Mouse (Mus musculus) ES-E14 (cell line): ENCODE measurements around the gene Hist1h4a. TPM values are rescaled to one million over a fixed set of nuclear protein-coding genes. Genes with fewer than 3 reads are reported as not detected.
A peak's percentile ranks its signal among the peaks of the same experiment; 100 is the strongest.

Experiments used
- DNase-seq: peaks from one replicate; pipeline ENCODE4 v3.0.0-alpha.2; 2013; ENCODE audit warnings: low read depth, low spot score
- H3K27ac ChIP-seq: 2 replicates; pipeline ENCODE4 v1.5.1; 2012; ENCODE audit warnings: low read depth, mild to moderate bottlenecking, low read length, moderate library complexity, mixed read lengths; ENCODE audit not compliant: poor library complexity, insufficient read depth, severe bottlenecking
- H3K36me3 ChIP-seq: 2 replicates; pipeline ENCODE4 v1.6.1; 2012; ENCODE audit warnings: mild to moderate bottlenecking, low read length, moderate library complexity, mixed read lengths; ENCODE audit not compliant: control insufficient read depth, poor library complexity, insufficient read depth, severe bottlenecking
- H3K4me1 ChIP-seq, 2 experiments: fragments of 150-350 bp in 1 of 2; sonication (generic) in 1 of 2; 2 replicates each; pipeline ENCODE4 v1.6.1; 2012; ENCODE audit warnings: low read length in 2 of 2, mild to moderate bottlenecking in 1 of 2, mixed read lengths in 1 of 2; ENCODE audit not compliant: control insufficient read depth in 2 of 2, insufficient read depth in 2 of 2, poor library complexity in 1 of 2
- H3K4me3 ChIP-seq, 2 experiments: fragments of 150-350 bp in 1 of 2; sonication (generic) in 1 of 2; 2 replicates each; pipeline ENCODE4 v1.5.1; 2012; ENCODE audit warnings: low read length in 2 of 2, low read depth in 1 of 2, mild to moderate bottlenecking in 1 of 2, mixed read lengths in 1 of 2; ENCODE audit not compliant: insufficient read depth in 1 of 2, poor library complexity in 1 of 2, severe bottlenecking in 1 of 2
- H3K9ac ChIP-seq: 2 replicates; pipeline ENCODE4 v1.6.1; 2012; ENCODE audit warnings: low read depth, mild to moderate bottlenecking, low read length, mixed read lengths; ENCODE audit not compliant: poor library complexity, insufficient read depth, severe bottlenecking
- H3K9me3 ChIP-seq: fragments of 150-350 bp; sonication (generic); 2 replicates; pipeline ENCODE4 v1.6.1; 2012; ENCODE audit warnings: low read depth, mild to moderate bottlenecking, low read length; ENCODE audit not compliant: control insufficient read depth, insufficient read depth
- CHD2 ChIP-seq: IDR thresholded peaks from 2 replicates; pipeline ENCODE4 v1.6.1; 2014; ENCODE audit warnings: mild to moderate bottlenecking, low read depth, low read length, inconsistent platforms
- HCFC1 ChIP-seq: IDR thresholded peaks from 2 replicates; pipeline ENCODE4 v1.6.1; 2012; ENCODE audit warnings: low read length, inconsistent platforms, borderline replicate concordance; ENCODE audit not compliant: insufficient read depth
- MAFK ChIP-seq: IDR thresholded peaks from 2 replicates; pipeline ENCODE4 v1.6.1; 2014; ENCODE audit warnings: mild to moderate bottlenecking, low read depth, low read length, inconsistent platforms; ENCODE audit not compliant: insufficient read depth
- ZC3H11A ChIP-seq: IDR thresholded peaks from 2 replicates; pipeline ENCODE4 v1.6.1; 2012; ENCODE audit warnings: low read depth, mild to moderate bottlenecking, inconsistent platforms, low read length, borderline replicate concordance
- ZNF384 ChIP-seq: IDR thresholded peaks from 2 replicates; pipeline ENCODE4 v1.6.1; 2012; ENCODE audit warnings: low read depth, low read length, inconsistent platforms
- in situ Hi-C, 2 experiments: fragments of 600-800 bp; cut with MboI; formaldehyde crosslinking; loops; one replicate each; pipeline ENCODE4 v1.15.1; 2025; ENCODE audit warnings: low sequenced_read_pairs in 2 of 2, inconsistent platforms in 1 of 2; ENCODE audit not compliant: unreplicated experiment in 2 of 2
- total RNA-seq: library from RNA; depleted of rRNA; stranded (reverse); fragments of 300-350 nt; gene quantifications from 2 replicates; pipeline ENCODE4 v1.2.3, GENCODE M21; 2012

Gene Hist1h4a
- total RNA-seq, 1 experiment = 1,744 TPM

- peak within 1 kb of the TSS; percentile 66 to 74 for H3K4me3 ChIP-seq
- H3K27ac ChIP-seq = peak within 1 kb of the TSS; percentile 100
- no peaks in the 10 kb centered on the region for H3K36me3 ChIP-seq
- peak within 1 kb of the TSS; percentile 91 for H3K9ac ChIP-seq
- in situ Hi-C loops = no loop called here
- no peak for DNase-seq
- peaks cover 0 to 3% of the 10 kb centered on the region in 2 experiments; a peak in 3 of 4 replicates for H3K4me1 ChIP-seq
- TF ChIP-seq ZC3H11A (no peak), ZNF384 (no peak), MAFK (no peak), HCFC1 (0 out of 2 replicates have a peak, but pooled peaks have one; percentile 45), CHD2 (no peak)
- H3K9me3 ChIP-seq = no peaks in the 10 kb centered on the region
Measured at GRCm38 (mm10) chr13:23738677-23739068, 22.4 kb downstream of the Hist1h4a start, which contains the start of gene Hist1h1c. Gene Hist1h1c, plus strand, starts transcription at chr13:23738808.

GRCm38 (mm10) chr13:23738041-23738440, 23.0 kb downstream of the Hist1h4a start:
- TF ChIP-seq CHD2 (no peak), ZNF384 (no peak), ZC3H11A (no peak), HCFC1 (no peak), MAFK (no peak)
- peak overlapping the region; percentile 91; the same call in 1 of the 2 replicates for H3K9ac ChIP-seq
- H3K9me3 ChIP-seq = no peaks in the 10 kb centered on the region
- peaks cover 0 to 3% of the 10 kb centered on the region in 2 experiments; a peak in 2 of 4 replicates for H3K4me1 ChIP-seq
- H3K36me3 ChIP-seq = no peaks in the 10 kb centered on the region
- DNase-seq = no peak
- peak overlapping the region in 1 of 2 experiments; percentile 32; a peak in 2 of 4 replicates for H3K4me3 ChIP-seq
- in situ Hi-C loops = no loop called here
- no peak overlapping the region; the same call in 1 of the 2 replicates for H3K27ac ChIP-seq

GRCm38 (mm10) chr13:23737091-23737490, 23.9 kb downstream of the Hist1h4a start:
- DNase-seq = no peak
- Histone ChIP-seq H3K4me3 (no peak overlapping the region), H3K9me3 (no peaks in the 10 kb centered on the region), H3K27ac (no peak overlapping the region), H3K4me1 (peaks cover 0 to 4% of the 10 kb centered on the region in 2 experiments; a peak in 1 of 4 replicates), H3K9ac (no peak overlapping the region), H3K36me3 (no peaks in the 10 kb centered on the region)
- in situ Hi-C loops = no loop called here
- no peak for TF ChIP-seq HCFC1
- TF ChIP-seq MAFK = no peak
- no peak for TF ChIP-seq ZC3H11A
- TF ChIP-seq CHD2 = no peak

- in situ Hi-C loops = no loop called here
- Histone ChIP-seq H3K36me3 (no peaks in the 10 kb centered on the region), H3K9me3 (no peaks in the 10 kb centered on the region), H3K4me1 (0 out of 4 replicates have a peak, but pooled peaks cover 0 to 2% of the 10 kb centered on the region in 2 experiments), H3K9ac (no peak overlapping the region), H3K4me3 (no peak overlapping the region), H3K27ac (no peak overlapping the region)
- no peak for DNase-seq
- no peak for TF ChIP-seq ZNF384
- peak; percentile 33; the same call in 1 of the 2 replicates for TF ChIP-seq ZC3H11A
Measured at GRCm38 (mm10) chr13:23732156-23732804, 28.8 kb downstream of the Hist1h4a start.

- in situ Hi-C loops = no loop called here
- H3K36me3 ChIP-seq = no peaks in the 10 kb centered on the region
- no peak for DNase-seq
Measured at GRCm38 (mm10) chr13:23730479-23730878, 30.6 kb downstream of the Hist1h4a start.

More at GRCm38 (mm10) chr13:23730479-23730878, 30.6 kb downstream of the Hist1h4a start:
- Histone ChIP-seq H3K4me1 (0 out of 4 replicates have a peak, but pooled peaks cover 0 to 2% of the 10 kb centered on the region in 2 experiments), H3K27ac (no peak overlapping the region), H3K9me3 (no peaks in the 10 kb centered on the region), H3K9ac (no peak overlapping the region), H3K4me3 (no peak overlapping the region)
- TF ChIP-seq HCFC1 (no peak), ZC3H11A (no peak), CHD2 (no peak), MAFK (no peak), ZNF384 (no peak)
